Mouse (Mus musculus): ENCODE measurements around the gene Hoxc11. TPM values are rescaled to one million over a fixed set of nuclear protein-coding genes. Genes with fewer than 3 reads are reported as not detected.

Gene Hoxc11
- polyA plus RNA-seq, 1 experiment, result not detected

- H3K27me3 ChIP-seq (ENCODE audit: control insufficient read depth), result peaks cover 99% of the 10 kb centered on the region
- no peak for TF ChIP-seq GATA1 (IDR thresholded peaks at IDR 0.05; ENCODE audit: low read length)
- TF ChIP-seq TAL1 (IDR thresholded peaks at IDR 0.05; ENCODE audit: low read length), result no peak
- H3K4me3 ChIP-seq (replicated peaks), result no peak overlapping the region
- peaks cover 2% of the 10 kb centered on the region; the same call in 1 of the 2 replicates for H3K9me3 ChIP-seq (ENCODE audit: control insufficient read depth, low read length)
- no peaks in the 10 kb centered on the region for H3K36me3 ChIP-seq (ENCODE audit: control insufficient read depth)
- H3K4me1 ChIP-seq (ENCODE audit: control insufficient read depth), result no peaks in the 10 kb centered on the region
Measured at GRCm38 (mm10) chr15:102934438-102934837, 19.8 kb upstream of the Hoxc11 start.

GRCm38 (mm10) chr15:102934897-102935296 lies 19.3 kb upstream of the Hoxc11 start:
- TF ChIP-seq GATA1 (IDR thresholded peaks at IDR 0.05; ENCODE audit: low read length), result no peak
- no peak for TF ChIP-seq TAL1 (IDR thresholded peaks at IDR 0.05; ENCODE audit: low read length)
- Histone ChIP-seq H3K36me3 (ENCODE audit: control insufficient read depth) (no peaks in the 10 kb centered on the region), H3K4me3 (replicated peaks) (no peak overlapping the region), H3K9me3 (ENCODE audit: control insufficient read depth, low read length) (peaks cover 2% of the 10 kb centered on the region; the same call in 1 of the 2 replicates), H3K4me1 (ENCODE audit: control insufficient read depth) (no peaks in the 10 kb centered on the region), H3K27me3 (ENCODE audit: control insufficient read depth) (peaks cover 100% of the 10 kb centered on the region)

GRCm38 (mm10) chr15:102936279-102936972 lies 17.8 kb upstream of the Hoxc11 start, which contains the start of gene Hoxc12:
TSS of gene Hoxc12 (plus strand) at chr15:102936757.
- peaks cover 100% of the 10 kb centered on the region for H3K27me3 ChIP-seq (ENCODE audit: control insufficient read depth)
- no peak within 1 kb of the TSS for H3K4me3 ChIP-seq (replicated peaks)
- no peak for TF ChIP-seq TAL1 (IDR thresholded peaks at IDR 0.05; ENCODE audit: low read length)
- no peak for TF ChIP-seq GATA1 (IDR thresholded peaks at IDR 0.05; ENCODE audit: low read length)
- H3K4me1 ChIP-seq (ENCODE audit: control insufficient read depth), result no peaks in the 10 kb centered on the region
- no peaks in the 10 kb centered on the region for H3K36me3 ChIP-seq (ENCODE audit: control insufficient read depth)
- H3K9me3 ChIP-seq (ENCODE audit: control insufficient read depth, low read length), result peaks cover 2% of the 10 kb centered on the region; the same call in 1 of the 2 replicates

GRCm38 (mm10) chr15:102937036-102937666 lies 17.1 kb upstream of the Hoxc11 start:
- Histone ChIP-seq H3K4me1 (ENCODE audit: control insufficient read depth) (no peaks in the 10 kb centered on the region), H3K36me3 (ENCODE audit: control insufficient read depth) (no peaks in the 10 kb centered on the region), H3K9me3 (ENCODE audit: control insufficient read depth, low read length) (peaks cover 2% of the 10 kb centered on the region; the same call in 1 of the 2 replicates), H3K4me3 (replicated peaks) (no peak overlapping the region), H3K27me3 (ENCODE audit: control insufficient read depth) (peaks cover 100% of the 10 kb centered on the region)
- no peak for TF ChIP-seq GATA1 (IDR thresholded peaks at IDR 0.05; ENCODE audit: low read length)
- TF ChIP-seq TAL1 (IDR thresholded peaks at IDR 0.05; ENCODE audit: low read length), result no peak

- TF ChIP-seq GATA1 (IDR thresholded peaks at IDR 0.05; ENCODE audit: low read length) (no peak), TAL1 (IDR thresholded peaks at IDR 0.05; ENCODE audit: low read length) (no peak)
- H3K36me3 ChIP-seq (ENCODE audit: control insufficient read depth), result no peaks in the 10 kb centered on the region
Measured at GRCm38 (mm10) chr15:102939256-102940155, 14.7 kb upstream of the Hoxc11 start.

GRCm38 (mm10) chr15:102942739-102943467 lies 11.3 kb upstream of the Hoxc11 start:
- H3K4me3 ChIP-seq (replicated peaks), result no peak overlapping the region

More at GRCm38 (mm10) chr15:102939256-102940155, 14.7 kb upstream of the Hoxc11 start:
- peaks cover 99% of the 10 kb centered on the region for H3K27me3 ChIP-seq (ENCODE audit: control insufficient read depth)
- H3K4me1 ChIP-seq (ENCODE audit: control insufficient read depth), result no peaks in the 10 kb centered on the region
- no peak overlapping the region for H3K4me3 ChIP-seq (replicated peaks)
- peaks cover 2% of the 10 kb centered on the region; the same call in 1 of the 2 replicates for H3K9me3 ChIP-seq (ENCODE audit: control insufficient read depth, low read length)

GRCm38 (mm10) chr15:102943468-102943813 lies 10.8 kb upstream of the Hoxc11 start:
- Histone ChIP-seq H3K36me3 (ENCODE audit: control insufficient read depth) (no peaks in the 10 kb centered on the region), H3K4me3 (replicated peaks) (no peak overlapping the region), H3K4me1 (ENCODE audit: control insufficient read depth) (no peaks in the 10 kb centered on the region), H3K27me3 (ENCODE audit: control insufficient read depth) (peaks cover 99% of the 10 kb centered on the region), H3K9me3 (ENCODE audit: control insufficient read depth, low read length) (no peaks in the 10 kb centered on the region)
- TF ChIP-seq GATA1 (IDR thresholded peaks at IDR 0.05; ENCODE audit: low read length) (no peak), TAL1 (IDR thresholded peaks at IDR 0.05; ENCODE audit: low read length) (no peak)

More at GRCm38 (mm10) chr15:102942739-102943467, 11.3 kb upstream of the Hoxc11 start:
- Histone ChIP-seq H3K4me1 (ENCODE audit: control insufficient read depth) (no peaks in the 10 kb centered on the region), H3K36me3 (ENCODE audit: control insufficient read depth) (no peaks in the 10 kb centered on the region), H3K9me3 (ENCODE audit: control insufficient read depth, low read length) (no peaks in the 10 kb centered on the region), H3K27me3 (ENCODE audit: control insufficient read depth) (peaks cover 99% of the 10 kb centered on the region)
- TF ChIP-seq TAL1 (IDR thresholded peaks at IDR 0.05; ENCODE audit: low read length) (no peak), GATA1 (IDR thresholded peaks at IDR 0.05; ENCODE audit: low read length) (no peak)

All from erythroblast, embryonic 14.5 days (primary cell).